Mouse (Mus musculus): ENCODE data around the gene Atn1.

DNA sequence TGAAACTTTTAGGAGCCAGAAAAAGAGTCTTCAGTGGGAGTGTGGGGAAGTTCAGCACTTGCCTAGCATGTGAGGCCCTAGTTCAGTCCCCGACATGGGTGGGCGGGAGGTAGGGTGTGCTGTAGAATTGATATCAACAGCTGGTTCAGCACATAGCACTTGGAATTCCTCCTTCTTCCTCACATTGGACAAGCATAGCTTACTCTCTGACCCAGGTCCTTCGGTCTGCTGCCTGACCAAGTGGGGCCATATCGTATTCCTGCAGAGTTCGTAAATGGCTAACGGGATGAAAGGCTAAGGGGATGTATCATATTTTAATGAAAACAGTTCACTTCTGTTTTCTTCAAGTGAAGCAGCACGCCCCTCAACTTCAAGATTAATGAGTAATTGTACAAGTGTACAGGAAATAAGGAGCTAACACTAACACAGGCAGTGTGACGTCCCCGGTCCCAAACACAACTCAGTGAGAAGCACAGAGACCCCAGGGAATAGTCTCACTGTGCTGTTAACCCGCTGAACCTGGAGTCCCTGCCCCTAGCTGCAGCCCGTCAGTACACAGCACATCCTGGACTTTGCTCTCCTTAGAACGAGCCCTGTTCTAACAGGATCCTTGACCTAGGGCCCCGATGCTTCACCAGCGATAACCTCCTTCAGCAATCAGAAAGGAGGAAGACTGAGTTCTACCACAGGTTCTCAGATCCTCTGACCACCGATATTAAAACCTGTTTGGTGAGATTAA is 62.9 kb downstream of the Atn1 start:
- TF ChIP-seq CTCF (IDR thresholded peaks at IDR 0.05): no peak
- TF ChIP-seq EP300 (IDR thresholded peaks at IDR 0.05): no peak
